29 mouse cellular contexts compared by ENCODE assay signal in genomic region chr2:3453096-3453495, GRCm38 (mm10). TPM values are rescaled to one million over a fixed set of nuclear protein-coding genes. Genes with fewer than 3 reads are reported as not detected.
"Had no signal": no experiment of that assay in that cellular context is flagged by ENCODE, and none has a peak within 500 bp of the region (broad histone marks: within the 10 kb centered on the region; RNA-seq: fewer than 3 reads in every experiment).

No protein-coding gene starts in this region.

- H3K9me3 ChIP-seq: limb, embryonic 10.5 days; limb, embryonic 13.5 days; liver, embryonic 13.5 days; midbrain, embryonic 13.5 days; neural tube, embryonic 13.5 days; stomach, embryonic 15.5 days had no signal

- H3K4me1 ChIP-seq: limb, embryonic 10.5 days; liver, embryonic 13.5 days; midbrain, embryonic 13.5 days; neural tube, embryonic 13.5 days; stomach, embryonic 15.5 days had no signal

- H3K4me3 ChIP-seq: layer of hippocampus, adult 2 months; limb, embryonic 10.5 days; limb, embryonic 13.5 days; liver, embryonic 13.5 days; midbrain, embryonic 13.5 days; myocyte; neural tube, embryonic 13.5 days; stomach, embryonic 15.5 days had no signal

- DNase-seq: kidney, postnatal 25 days; layer of hippocampus, adult 9-11 months; liver; liver, embryonic 13.5 days; lung, adult 2 months; lung, postnatal 14 days; lung, postnatal 4 days; retina, postnatal 1 day; right cerebral cortex, postnatal 25 days; spleen, adult 18-20 months; thymus, postnatal 25 days had no signal

- H3K27ac ChIP-seq: kidney, postnatal 0 days; layer of hippocampus, adult 2 months; limb, embryonic 10.5 days; limb, embryonic 13.5 days; liver, embryonic 13.5 days; midbrain, embryonic 13.5 days; neural tube, embryonic 13.5 days; stomach, embryonic 15.5 days had no signal

- H3K27me3 ChIP-seq: limb, embryonic 13.5 days; liver, embryonic 13.5 days; midbrain, embryonic 13.5 days; neural tube, embryonic 13.5 days; stomach, embryonic 15.5 days had no signal

RNA-seq across cellular contexts. Expression of gene Meig1, which starts 30.6 kb away (rescaled TPM):
- total RNA-seq: megakaryocyte progenitor cell, adult 5-6 weeks; megakaryocyte-erythroid progenitor cell, adult 5-6 weeks had no signal
- polyA plus RNA-seq: kidney, embryonic 14.5 days; large intestine, adult 2 months; limb, embryonic 10.5 days; limb, embryonic 13.5 days; liver, embryonic 13.5 days; liver, embryonic 16.5 days had no signal

RNA-seq across cellular contexts. Expression of gene Olah, which starts 56.1 kb away (rescaled TPM):
- total RNA-seq: layer of hippocampus, adult 2 months; layer of hippocampus, postnatal 25 days; left cerebral cortex, adult 18-20 months; megakaryocyte progenitor cell, adult 5-6 weeks; megakaryocyte-erythroid progenitor cell, adult 5-6 weeks; monocyte, adult 5-6 weeks; neutrophil, adult 5-6 weeks had no signal
- polyA plus RNA-seq: kidney, embryonic 14.5 days; kidney, postnatal 0 days; large intestine, adult 2 months; limb, embryonic 10.5 days; liver, embryonic 13.5 days; liver, embryonic 16.5 days; lung, adult 2 months; lung, embryonic 16.5 days; midbrain, embryonic 13.5 days; myocyte; neural tube, embryonic 13.5 days; stomach, embryonic 15.5 days had no signal
